Mouse (Mus musculus) liver, postnatal 0 days (tissue): Measurements from ENCODE around the gene Ano10.

Source experiments
- CTCF ChIP-seq: sonication (generic); IDR thresholded peaks from 2 replicates; pipeline ENCODE4 v1.5.1; 2016; ENCODE audit warnings: antibody characterized with exemption, low read depth
- EP300 ChIP-seq: IDR thresholded peaks from 2 replicates; pipeline ENCODE4 v1.6.1; 2016; ENCODE audit warnings: antibody characterized with exemption, low read depth, mild to moderate bottlenecking

- TF ChIP-seq CTCF (no peak), EP300 (no peak)
Observed at GRCm38 (mm10) chr9:122305302-122305701, 11.1 kb upstream of the Ano10 start.
